ENCODE assay signal across 16 mouse cellular contexts in genomic region chr10:56700126-56700525, GRCm38 (mm10).
DNase-seq lines count a peak whose midpoint lies in the region; ATAC-seq lines count a peak whose summit lies in the region.
"Had no signal": no experiment of that assay in that cellular context is flagged by ENCODE, and none has a peak within 500 bp of the region (broad histone marks: within the 10 kb centered on the region; RNA-seq: fewer than 3 reads in every experiment).

No protein-coding gene starts in this region.

- no peak overlapping the region for H3K27ac ChIP-seq in heart, embryonic 12.5 days (ENCODE audit: poor library complexity, severe bottlenecking)
- H3K27ac ChIP-seq: hindbrain, embryonic 15.5 days; liver, embryonic 12.5 days; stomach, embryonic 15.5 days had no signal

- WGBS in heart, embryonic 12.5 days: 72% methylated on average over 6 of the region's 6 CpGs

- H3K4me3 ChIP-seq in heart, embryonic 12.5 days: no peak overlapping the region
- H3K4me3 ChIP-seq: hindbrain, embryonic 15.5 days; liver, embryonic 12.5 days; stomach, embryonic 15.5 days had no signal

- no peaks in the 10 kb centered on the region for H3K9me3 ChIP-seq in heart, embryonic 12.5 days (replicated peaks)
- H3K9me3 ChIP-seq: hindbrain, embryonic 15.5 days; liver, embryonic 12.5 days; stomach, embryonic 15.5 days had no signal

- H3K4me2 ChIP-seq in heart, embryonic 12.5 days: no peak overlapping the region
- H3K4me2 ChIP-seq: hindbrain, embryonic 15.5 days; liver, embryonic 12.5 days; stomach, embryonic 15.5 days had no signal

- H3K9ac ChIP-seq in heart, embryonic 12.5 days: no peak overlapping the region
- H3K9ac ChIP-seq: hindbrain, embryonic 15.5 days; liver, embryonic 12.5 days; stomach, embryonic 15.5 days had no signal

- DNase-seq in heart, adult 18-20 months: peak; percentile 58 to 59
- DNase-seq in urinary bladder, postnatal 14 days (ENCODE audit: low spot score): peak; percentile 3
- no peak for DNase-seq in urinary bladder, postnatal 10 days (ENCODE audit: low spot score)
- peak; percentile 38 for DNase-seq in heart, adult 8-10 months (ENCODE audit: low spot score)
- DNase-seq: B cell, adult 2 months; cerebellum, adult 11-12 months; kidney, adult 18-20 months; thymus, postnatal 36 days had no signal

- no peaks in the 10 kb centered on the region for H3K36me3 ChIP-seq in heart, embryonic 12.5 days
- H3K36me3 ChIP-seq: hindbrain, embryonic 15.5 days; liver, embryonic 12.5 days; stomach, embryonic 15.5 days had no signal

- no peak for ATAC-seq in heart, embryonic 12.5 days (ENCODE audit: insufficient number of reproducible peaks, low FRiP score)
- no peak for ATAC-seq in frontal cortex, adult (ENCODE audit: low TSS enrichment)
- no peak for ATAC-seq in monocyte, adult 5-6 weeks (replicated peaks; ENCODE audit: insufficient number of reproducible peaks, low FRiP score, low TSS enrichment, poor library complexity, severe bottlenecking)
- ATAC-seq: forebrain, embryonic 14.5 days; liver, embryonic 12.5 days; lung, postnatal 0 days had no signal

- H3K27me3 ChIP-seq in heart, embryonic 12.5 days (replicated peaks): no peaks in the 10 kb centered on the region
- H3K27me3 ChIP-seq: hindbrain, embryonic 15.5 days; liver, embryonic 12.5 days; stomach, embryonic 15.5 days had no signal

- H3K4me1 ChIP-seq in heart, embryonic 12.5 days (replicated peaks): no peaks in the 10 kb centered on the region
- H3K4me1 ChIP-seq: hindbrain, embryonic 15.5 days; liver, embryonic 12.5 days; stomach, embryonic 15.5 days had no signal
